Mouse (Mus musculus) embryonic facial prominence, embryonic 14.5 days (tissue): ENCODE results near the gene Gm20390. TPM values are rescaled to one million over a fixed set of nuclear protein-coding genes. Genes with fewer than 3 reads are reported as not detected.

Source experiments
- ATAC-seq: fragments of 200-750 bp; cut with Nextera tagmentation; 2 replicates; pipeline ENCODE4 v1.8.0; 2017; ENCODE audit warnings: low read depth, moderate number of reproducible peaks, moderate TSS enrichment
- DNase-seq: peaks from one replicate; pipeline ENCODE4 v3.0.0-alpha.2; 2015; ENCODE audit warnings: low spot score
- H3K27ac ChIP-seq: fragments of 300-500 bp; sonication (generic); replicated peaks from 2 replicates; pipeline ENCODE4 v1.5.1; 2014; ENCODE audit warnings: low read depth, mild to moderate bottlenecking, low read length, moderate library complexity
- H3K27me3 ChIP-seq: fragments of 300-500 bp; sonication (generic); replicated peaks from 2 replicates; pipeline ENCODE4 v1.6.1; 2014; ENCODE audit warnings: low read length; ENCODE audit not compliant: control insufficient read depth, insufficient read depth
- H3K36me3 ChIP-seq: fragments of 300-500 bp; sonication (generic); 2 replicates; pipeline ENCODE4 v1.6.1; 2014; ENCODE audit warnings: low read length, mixed read lengths; ENCODE audit not compliant: control insufficient read depth, insufficient read depth
- H3K4me1 ChIP-seq: fragments of 300-500 bp; sonication (generic); 2 replicates; pipeline ENCODE4 v1.6.1; 2014; ENCODE audit warnings: antibody characterized with exemption, low read length; ENCODE audit not compliant: control insufficient read depth, insufficient read depth
- H3K4me2 ChIP-seq: fragments of 300-500 bp; sonication (generic); 2 replicates; pipeline ENCODE4 v1.6.1; 2014; ENCODE audit warnings: low read depth, mild to moderate bottlenecking, low read length, moderate library complexity, mixed read lengths
- H3K4me3 ChIP-seq: fragments of 300-500 bp; sonication (generic); 2 replicates; pipeline ENCODE4 v1.5.1; 2014; ENCODE audit warnings: low read depth, mild to moderate bottlenecking, low read length
- H3K9ac ChIP-seq: fragments of 300-500 bp; sonication (generic); 2 replicates; pipeline ENCODE4 v1.6.1; 2014; ENCODE audit warnings: low read depth, mild to moderate bottlenecking, low read length, moderate library complexity, mixed read lengths
- H3K9me3 ChIP-seq: fragments of 300-500 bp; sonication (generic); 2 replicates; pipeline ENCODE4 v1.6.1; 2016; ENCODE audit warnings: low read length; ENCODE audit not compliant: control insufficient read depth
- WGBS: fragments of 180-500 bp; shearing (Covaris S2); extraction: QIAGEN DNeasy Blood & Tissue Kit; methylation state at CpG from one replicate; pipeline ENCODE4 v1.1.7; 2014; 5-methylcytosine and 5-hydroxymethylcytosine counted together
- polyA plus RNA-seq: library from polyadenylated mRNA; unstranded; fragments of >200 nt; fragmentation: Nextera tagmentation; extraction: Ambion mirVana; gene quantifications from 2 replicates; pipeline ENCODE4 v1.2.1, GENCODE M21; 2014

Gm20390 gene
- polyA plus RNA-seq, 1 experiment from 2014 or later = 365 TPM

- DNase-seq = no peak
These were observed 4.9 kb upstream of the Gm20390 start for GRCm38 (mm10) chr11:93972951-93973350.

GRCm38 (mm10) chr11:93969799-93970198, 1.7 kb upstream of the Gm20390 start:
- Histone ChIP-seq H3K27me3 (no peaks in the 10 kb centered on the region), H3K36me3 (peaks cover 10% of the 10 kb centered on the region), H3K9ac (no peak overlapping the region), H3K4me1 (peaks cover 9% of the 10 kb centered on the region), H3K27ac (no peak overlapping the region), H3K9me3 (no peaks in the 10 kb centered on the region), H3K4me2 (no peak overlapping the region), H3K4me3 (no peak overlapping the region)
- DNase-seq (no peak), ATAC-seq (no peak)
- 83% methylated on average over 1 of the region's 1 CpGs for WGBS

More at GRCm38 (mm10) chr11:93972951-93973350, 4.9 kb upstream of the Gm20390 start:
- Histone ChIP-seq H3K27ac (no peak overlapping the region), H3K4me3 (no peak overlapping the region), H3K9ac (no peak overlapping the region), H3K4me2 (no peak overlapping the region), H3K9me3 (no peaks in the 10 kb centered on the region), H3K4me1 (peaks cover 4% of the 10 kb centered on the region; the same call in 1 of the 2 replicates), H3K27me3 (no peaks in the 10 kb centered on the region), H3K36me3 (no peaks in the 10 kb centered on the region)
- no peak for ATAC-seq
- WGBS = 86% methylated on average over 5 of the region's 5 CpGs

GRCm38 (mm10) chr11:93969171-93969570, 1.1 kb upstream of the Gm20390 start:
- H3K9ac ChIP-seq = peak overlapping the region; percentile 54; the same call in 1 of the 2 replicates
- H3K4me3 ChIP-seq = no peak overlapping the region
- H3K4me1 ChIP-seq = peaks cover 9% of the 10 kb centered on the region
- DNase-seq (no peak), ATAC-seq (no peak)
- H3K27me3 ChIP-seq = no peaks in the 10 kb centered on the region
- 89% methylated on average over 6 of the region's 6 CpGs for WGBS
- H3K36me3 ChIP-seq = peaks cover 17% of the 10 kb centered on the region
- peak overlapping the region; percentile 61; the same call in 1 of the 2 replicates for H3K4me2 ChIP-seq
- no peaks in the 10 kb centered on the region for H3K9me3 ChIP-seq
- H3K27ac ChIP-seq = no peak overlapping the region

GRCm38 (mm10) chr11:93968848-93969128, 695 bp upstream of the Gm20390 start:
- Histone ChIP-seq H3K9ac (peak overlapping the region; percentile 54), H3K36me3 (peaks cover 20% of the 10 kb centered on the region), H3K9me3 (no peaks in the 10 kb centered on the region), H3K27me3 (no peaks in the 10 kb centered on the region), H3K27ac (peak overlapping the region; percentile 65; the same call in 1 of the 2 replicates), H3K4me1 (peaks cover 9% of the 10 kb centered on the region), H3K4me3 (peak overlapping the region; percentile 72), H3K4me2 (peak overlapping the region; percentile 61)
- ATAC-seq (no peak), DNase-seq (no peak)
- WGBS = 40% methylated on average over 6 of the region's 6 CpGs

GRCm38 (mm10) chr11:93967381-93967780, 712 bp downstream of the Gm20390 start:
- H3K27me3 ChIP-seq = no peaks in the 10 kb centered on the region
- H3K36me3 ChIP-seq = peaks cover 34% of the 10 kb centered on the region
- 5% methylated on average over 11 of the region's 11 CpGs for WGBS
- no peak for DNase-seq
- no peak for ATAC-seq
- H3K4me2 ChIP-seq = peak overlapping the region; percentile 61
- peak overlapping the region; percentile 72 for H3K4me3 ChIP-seq
- no peaks in the 10 kb centered on the region for H3K9me3 ChIP-seq
- H3K4me1 ChIP-seq = peaks cover 9% of the 10 kb centered on the region
- peak overlapping the region; percentile 76 for H3K9ac ChIP-seq
- peak overlapping the region; percentile 70 for H3K27ac ChIP-seq

- Histone ChIP-seq H3K36me3 (peaks cover 48% of the 10 kb centered on the region), H3K9ac (no peak overlapping the region), H3K4me3 (no peak overlapping the region), H3K27me3 (no peaks in the 10 kb centered on the region), H3K27ac (no peak overlapping the region), H3K9me3 (no peaks in the 10 kb centered on the region), H3K4me2 (no peak overlapping the region), H3K4me1 (peaks cover 9% of the 10 kb centered on the region)
- ATAC-seq (no peak), DNase-seq (no peak)
- WGBS = 89% methylated on average over 6 of the region's 6 CpGs
These were observed 2.7 kb downstream of the Gm20390 start for GRCm38 (mm10) chr11:93965391-93965790.

- no peak overlapping the region for H3K4me2 ChIP-seq
- H3K9ac ChIP-seq = no peak overlapping the region
- H3K4me1 ChIP-seq = peaks cover 5% of the 10 kb centered on the region
- DNase-seq (no peak), ATAC-seq (no peak)
- H3K9me3 ChIP-seq = no peaks in the 10 kb centered on the region
- peaks cover 69% of the 10 kb centered on the region for H3K36me3 ChIP-seq
- no peak overlapping the region for H3K4me3 ChIP-seq
- 90% methylated on average over 4 of the region's 4 CpGs for WGBS
- no peak overlapping the region for H3K27ac ChIP-seq
- no peaks in the 10 kb centered on the region for H3K27me3 ChIP-seq
These were observed 5.1 kb downstream of the Gm20390 start for GRCm38 (mm10) chr11:93963013-93963412.

- no peak overlapping the region for H3K27ac ChIP-seq
- ATAC-seq = no peak
- no peak overlapping the region for H3K4me2 ChIP-seq
- WGBS = 94% methylated on average over 6 of the region's 6 CpGs
- H3K9ac ChIP-seq = no peak overlapping the region
- H3K27me3 ChIP-seq = no peaks in the 10 kb centered on the region
- no peak overlapping the region for H3K4me3 ChIP-seq
- DNase-seq = no peak
- peaks cover 74% of the 10 kb centered on the region for H3K36me3 ChIP-seq
- H3K4me1 ChIP-seq = 0 out of 2 replicates have a peak, but pooled peaks cover 1% of the 10 kb centered on the region
- H3K9me3 ChIP-seq = no peaks in the 10 kb centered on the region
These were observed 6.6 kb downstream of the Gm20390 start for GRCm38 (mm10) chr11:93961482-93961881.

- Histone ChIP-seq H3K9me3 (no peaks in the 10 kb centered on the region), H3K27me3 (no peaks in the 10 kb centered on the region), H3K9ac (no peak overlapping the region), H3K4me3 (no peak overlapping the region), H3K27ac (no peak overlapping the region), H3K4me2 (no peak overlapping the region), H3K4me1 (peaks cover 17% of the 10 kb centered on the region), H3K36me3 (peaks cover 57% of the 10 kb centered on the region)
- no peak for DNase-seq
- 81% methylated on average over 4 of the region's 4 CpGs for WGBS
- no peak for ATAC-seq
These were observed 10.3 kb downstream of the Gm20390 start for GRCm38 (mm10) chr11:93957746-93958145.
